Mouse (Mus musculus) limb, embryonic 11.5 days (tissue): ENCODE measurements around the gene C2cd3. TPM values are rescaled to one million over a fixed set of nuclear protein-coding genes. Genes with fewer than 3 reads are reported as not detected.

Experiments
- ATAC-seq: fragments of 200-750 bp; cut with Nextera tagmentation; 2 replicates; pipeline ENCODE4 v1.8.0; 2017; ENCODE audit warnings: low read depth; ENCODE audit not compliant: insufficient number of reproducible peaks, low FRiP score, low TSS enrichment
- DNase-seq: peaks from one replicate; pipeline ENCODE4 v3.0.0-alpha.2; 2015; ENCODE audit warnings: low spot score
- H3K27ac ChIP-seq: fragments of 300-500 bp; sonication (generic); replicated peaks from 2 replicates; pipeline ENCODE4 v1.5.1; 2014; ENCODE audit warnings: low read depth, mild to moderate bottlenecking, low read length
- H3K27me3 ChIP-seq: fragments of 300-500 bp; sonication (generic); 2 replicates; pipeline ENCODE4 v1.6.1; 2014; ENCODE audit warnings: mild to moderate bottlenecking, low read length, mixed read lengths; ENCODE audit not compliant: control insufficient read depth, insufficient read depth
- H3K36me3 ChIP-seq: fragments of 300-500 bp; sonication (generic); 2 replicates; pipeline ENCODE4 v1.6.1; 2014; ENCODE audit warnings: mild to moderate bottlenecking, low read length, moderate library complexity, mixed read lengths; ENCODE audit not compliant: control insufficient read depth, insufficient read depth
- H3K4me1 ChIP-seq: fragments of 300-500 bp; sonication (generic); 2 replicates; pipeline ENCODE4 v1.6.1; 2014; ENCODE audit warnings: low read length, mixed read lengths; ENCODE audit not compliant: control insufficient read depth, insufficient read depth
- H3K4me2 ChIP-seq: fragments of 300-500 bp; sonication (generic); 2 replicates; pipeline ENCODE4 v1.6.1; 2014; ENCODE audit warnings: low read depth, mild to moderate bottlenecking, moderate library complexity; ENCODE audit not compliant: severe bottlenecking
- H3K4me3 ChIP-seq: fragments of 300-500 bp; sonication (generic); 2 replicates; pipeline ENCODE4 v1.5.1; 2014; ENCODE audit warnings: low read depth, low read length
- H3K9ac ChIP-seq: fragments of 300-500 bp; sonication (generic); 2 replicates; pipeline ENCODE4 v1.6.1; 2014; ENCODE audit warnings: mild to moderate bottlenecking, low read length
- H3K9me3 ChIP-seq: fragments of 300-500 bp; sonication (generic); 2 replicates; pipeline ENCODE4 v1.6.1; 2016; ENCODE audit warnings: low read length; ENCODE audit not compliant: control insufficient read depth
- WGBS: fragments of 180-500 bp; shearing (Covaris S2); extraction: QIAGEN DNeasy Blood & Tissue Kit; methylation state at CpG from one replicate; pipeline ENCODE4 v1.1.7; 2014; 5-methylcytosine and 5-hydroxymethylcytosine counted together
- polyA plus RNA-seq: library from polyadenylated mRNA; unstranded; fragments of >200 nt; fragmentation: Nextera tagmentation; extraction: Ambion mirVana; gene quantifications from 2 replicates; pipeline ENCODE4 v1.2.1, GENCODE M21; 2014

Gene C2cd3
- polyA plus RNA-seq, 1 experiment from 2014 or later: 44.6 TPM

DNA sequence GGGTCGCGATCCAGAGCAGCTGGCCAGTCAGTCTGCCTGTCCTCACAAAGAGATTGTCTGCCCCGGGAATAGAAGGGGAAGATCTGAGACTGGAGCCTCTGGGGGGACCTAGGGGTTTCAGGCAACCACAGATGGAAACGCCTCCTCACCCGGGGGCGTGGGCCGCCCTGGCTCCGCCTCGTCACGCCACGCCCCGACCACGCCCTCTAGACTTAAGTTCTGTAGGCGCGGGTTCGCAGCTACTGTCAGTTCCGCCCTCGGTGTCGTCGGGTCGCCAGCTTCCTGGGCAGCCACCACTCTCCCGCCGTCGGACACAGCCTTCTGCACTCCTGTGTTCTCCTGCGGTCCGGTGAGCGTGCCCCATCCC lies 121.1 kb downstream of the C2cd3 start, which contains the start of gene Ucp2:
Gene Ucp2, plus strand, starts transcription at position 221 of the 367 bp plus-strand sequence.
- peak within 1 kb of the TSS; percentile 60 for H3K9ac ChIP-seq
- under 1% methylated on average over 26 of the region's 27 CpGs for WGBS
- peak within 1 kb of the TSS; percentile 87 for H3K4me2 ChIP-seq
- ATAC-seq (peak; percentile 53), DNase-seq (peak; percentile 85)
- peak within 1 kb of the TSS; percentile 45 for H3K4me3 ChIP-seq
- no peaks in the 10 kb centered on the region for H3K9me3 ChIP-seq
- peaks cover 35% of the 10 kb centered on the region for H3K4me1 ChIP-seq
- H3K27me3 ChIP-seq: no peaks in the 10 kb centered on the region
- H3K27ac ChIP-seq: peak within 1 kb of the TSS; percentile 91; the same call in 1 of the 2 replicates
- peaks cover 7% of the 10 kb centered on the region; the same call in 1 of the 2 replicates for H3K36me3 ChIP-seq

DNA sequence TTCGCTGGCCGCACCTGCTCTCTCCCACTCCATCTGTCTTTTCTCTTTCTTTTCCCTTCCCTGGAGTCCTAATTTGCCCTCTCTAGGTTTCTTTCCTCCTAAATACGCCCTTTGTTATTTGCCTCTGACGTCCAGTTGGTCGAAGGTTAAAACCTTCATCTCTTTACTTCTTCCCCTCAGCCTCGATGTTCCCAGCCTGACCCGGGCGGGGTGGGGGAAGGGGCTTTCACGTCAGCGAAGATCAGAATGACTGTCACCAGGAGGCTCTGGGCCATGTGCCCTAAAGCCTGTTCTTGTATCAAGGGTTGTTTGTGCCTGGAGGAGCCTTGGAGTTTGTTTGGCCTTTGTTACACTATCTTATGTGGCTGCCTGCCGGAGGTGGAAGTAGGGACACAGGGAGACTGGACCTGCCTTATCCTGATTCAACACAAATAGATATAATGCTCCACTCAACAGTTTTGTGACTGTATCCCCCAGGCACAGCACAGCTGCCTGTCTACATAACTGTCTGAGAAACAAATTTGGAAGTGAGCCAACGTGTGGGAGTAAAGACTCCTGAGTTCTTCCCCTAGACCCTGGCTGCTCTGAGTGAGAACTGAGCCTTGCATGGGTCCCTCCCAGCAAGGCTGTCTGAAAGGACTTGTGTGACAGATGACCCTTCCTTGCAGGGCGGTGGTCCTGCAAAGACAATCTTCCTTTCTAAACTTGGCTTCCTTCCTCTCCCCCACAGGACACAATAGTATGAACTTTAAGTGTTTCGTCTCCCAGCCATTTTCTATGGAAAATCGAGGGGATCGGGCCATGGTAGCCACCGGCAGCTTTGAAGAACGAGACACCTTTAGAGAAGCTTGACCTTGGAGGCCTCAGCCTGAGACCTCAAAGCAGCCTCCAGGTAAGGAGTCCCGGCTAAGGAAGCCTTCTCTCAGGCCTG lies 121.7 kb downstream of the C2cd3 start:
- no peak for ATAC-seq
- peak; percentile 40 for DNase-seq
- peak overlapping the region; percentile 45 for H3K4me3 ChIP-seq
- H3K9me3 ChIP-seq: no peaks in the 10 kb centered on the region
- peak overlapping the region; percentile 91; the same call in 1 of the 2 replicates for H3K27ac ChIP-seq
- no peaks in the 10 kb centered on the region for H3K27me3 ChIP-seq
- peaks cover 35% of the 10 kb centered on the region for H3K4me1 ChIP-seq
- WGBS: 39% methylated on average over 19 of the region's 19 CpGs
- peak overlapping the region; percentile 87 for H3K4me2 ChIP-seq
- H3K36me3 ChIP-seq: peaks cover 7% of the 10 kb centered on the region; the same call in 1 of the 2 replicates
- H3K9ac ChIP-seq: peak overlapping the region; percentile 28

- H3K4me1 ChIP-seq: peaks cover 35% of the 10 kb centered on the region
- H3K36me3 ChIP-seq: peaks cover 7% of the 10 kb centered on the region; the same call in 1 of the 2 replicates
These were observed 122.4 kb downstream of the C2cd3 start for GRCm38 (mm10) chr7:100494415-100494831.

GRCm38 (mm10) chr7:100495042-100495441 lies 123.0 kb downstream of the C2cd3 start:
- H3K4me2 ChIP-seq: peak overlapping the region; percentile 87
- ATAC-seq (0 out of 2 replicates have a peak, but pooled peaks have one; percentile 5), DNase-seq (peak; percentile 76)
- peaks cover 7% of the 10 kb centered on the region; the same call in 1 of the 2 replicates for H3K36me3 ChIP-seq
- H3K27me3 ChIP-seq: no peaks in the 10 kb centered on the region
- H3K4me3 ChIP-seq: peak overlapping the region; percentile 14; the same call in 1 of the 2 replicates
- H3K9ac ChIP-seq: peak overlapping the region; percentile 22; the same call in 1 of the 2 replicates
- peak overlapping the region; percentile 91 for H3K27ac ChIP-seq
- peaks cover 35% of the 10 kb centered on the region for H3K4me1 ChIP-seq
- 12% methylated on average over 8 of the region's 8 CpGs for WGBS
- no peaks in the 10 kb centered on the region for H3K9me3 ChIP-seq

More at GRCm38 (mm10) chr7:100494415-100494831, 122.4 kb downstream of the C2cd3 start:
- Histone ChIP-seq H3K9ac (peak overlapping the region; percentile 30; the same call in 1 of the 2 replicates), H3K9me3 (no peaks in the 10 kb centered on the region), H3K4me2 (peak overlapping the region; percentile 87), H3K4me3 (peak overlapping the region; percentile 45), H3K27me3 (no peaks in the 10 kb centered on the region), H3K27ac (peak overlapping the region; percentile 91)
- 88% methylated on average over 7 of the region's 7 CpGs for WGBS
- ATAC-seq (no peak), DNase-seq (no peak)

GRCm38 (mm10) chr7:100495581-100496251 lies 123.7 kb downstream of the C2cd3 start:
- Histone ChIP-seq H3K27me3 (no peaks in the 10 kb centered on the region), H3K27ac (peak overlapping the region; percentile 91), H3K4me1 (peaks cover 35% of the 10 kb centered on the region), H3K9ac (0 out of 2 replicates have a peak overlapping the region, but pooled peaks have one; percentile 22), H3K4me2 (peak overlapping the region; percentile 87), H3K36me3 (peaks cover 7% of the 10 kb centered on the region; the same call in 1 of the 2 replicates), H3K9me3 (no peaks in the 10 kb centered on the region), H3K4me3 (peak overlapping the region; percentile 14; the same call in 1 of the 2 replicates)
- peak; percentile 79 for DNase-seq
- peak; percentile 49; the same call in 1 of the 2 replicates for ATAC-seq
- 18% methylated on average over 11 of the region's 11 CpGs for WGBS

- Histone ChIP-seq H3K4me1 (peaks cover 35% of the 10 kb centered on the region), H3K27ac (peak overlapping the region; percentile 91; the same call in 1 of the 2 replicates), H3K9ac (no peak overlapping the region; the same call in 1 of the 2 replicates), H3K4me3 (no peak overlapping the region), H3K27me3 (no peaks in the 10 kb centered on the region), H3K9me3 (no peaks in the 10 kb centered on the region), H3K36me3 (peaks cover 7% of the 10 kb centered on the region; the same call in 1 of the 2 replicates), H3K4me2 (no peak overlapping the region)
- 80% methylated on average over 6 of the region's 6 CpGs for WGBS
- ATAC-seq (no peak), DNase-seq (no peak)
These were observed 124.3 kb downstream of the C2cd3 start for GRCm38 (mm10) chr7:100496371-100496770.

- H3K9ac ChIP-seq: no peak overlapping the region; the same call in 1 of the 2 replicates
- ATAC-seq (no peak), DNase-seq (no peak)
- 95% methylated on average over 9 of the region's 9 CpGs for WGBS
- no peak overlapping the region for H3K27ac ChIP-seq
- H3K4me2 ChIP-seq: no peak overlapping the region
- H3K4me1 ChIP-seq: peaks cover 35% of the 10 kb centered on the region
- peaks cover 7% of the 10 kb centered on the region; the same call in 1 of the 2 replicates for H3K36me3 ChIP-seq
- no peaks in the 10 kb centered on the region for H3K9me3 ChIP-seq
- H3K4me3 ChIP-seq: no peak overlapping the region
- H3K27me3 ChIP-seq: no peaks in the 10 kb centered on the region
These were observed 124.8 kb downstream of the C2cd3 start for GRCm38 (mm10) chr7:100496791-100497190.

DNA sequence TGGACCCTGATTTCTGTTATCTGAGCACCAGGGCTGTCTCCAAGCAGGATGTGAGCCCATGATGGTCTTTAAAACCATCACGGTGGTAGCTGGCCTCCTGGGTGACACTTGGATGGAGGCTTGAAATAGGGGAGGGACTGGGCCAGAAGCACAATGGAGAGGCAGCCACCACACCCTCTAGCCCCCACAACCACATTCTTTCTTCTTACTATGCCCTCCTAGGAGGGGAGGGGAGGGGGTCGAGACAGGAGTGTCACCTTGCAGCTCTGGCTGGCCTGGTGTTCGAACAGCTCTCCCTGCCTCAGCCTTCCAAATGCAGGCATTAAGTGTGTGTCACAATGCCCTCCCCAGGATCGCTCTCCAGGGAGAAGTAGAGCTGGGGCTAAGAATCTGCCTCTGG lies 125.4 kb downstream of the C2cd3 start:
- peaks cover 35% of the 10 kb centered on the region for H3K4me1 ChIP-seq
- H3K36me3 ChIP-seq: peaks cover 7% of the 10 kb centered on the region; the same call in 1 of the 2 replicates
- ATAC-seq (no peak), DNase-seq (no peak)
- H3K27ac ChIP-seq: no peak overlapping the region
- H3K9me3 ChIP-seq: no peaks in the 10 kb centered on the region
- H3K4me3 ChIP-seq: no peak overlapping the region; the same call in 1 of the 2 replicates
- no peak overlapping the region for H3K9ac ChIP-seq
- H3K27me3 ChIP-seq: no peaks in the 10 kb centered on the region
- 87% methylated on average over 4 of the region's 4 CpGs for WGBS
- no peak overlapping the region for H3K4me2 ChIP-seq
